Mouse (Mus musculus) heart, adult 2 months (tissue): ENCODE results near the gene Trim63.

Experiments
- CTCF ChIP-seq: fragments of 200-600 bp; IDR thresholded peaks from 2 replicates; pipeline ENCODE4 v1.8.1; 2022; ENCODE audit warnings: antibody characterized with exemption, mild to moderate bottlenecking, moderate library complexity
- EP300 ChIP-seq: fragments of 200-500 bp; IDR thresholded peaks from 2 replicates; pipeline ENCODE4 v1.6.1; 2011; ENCODE audit warnings: low read depth, low read length, control low read depth; ENCODE audit not compliant: insufficient read depth

DNA sequence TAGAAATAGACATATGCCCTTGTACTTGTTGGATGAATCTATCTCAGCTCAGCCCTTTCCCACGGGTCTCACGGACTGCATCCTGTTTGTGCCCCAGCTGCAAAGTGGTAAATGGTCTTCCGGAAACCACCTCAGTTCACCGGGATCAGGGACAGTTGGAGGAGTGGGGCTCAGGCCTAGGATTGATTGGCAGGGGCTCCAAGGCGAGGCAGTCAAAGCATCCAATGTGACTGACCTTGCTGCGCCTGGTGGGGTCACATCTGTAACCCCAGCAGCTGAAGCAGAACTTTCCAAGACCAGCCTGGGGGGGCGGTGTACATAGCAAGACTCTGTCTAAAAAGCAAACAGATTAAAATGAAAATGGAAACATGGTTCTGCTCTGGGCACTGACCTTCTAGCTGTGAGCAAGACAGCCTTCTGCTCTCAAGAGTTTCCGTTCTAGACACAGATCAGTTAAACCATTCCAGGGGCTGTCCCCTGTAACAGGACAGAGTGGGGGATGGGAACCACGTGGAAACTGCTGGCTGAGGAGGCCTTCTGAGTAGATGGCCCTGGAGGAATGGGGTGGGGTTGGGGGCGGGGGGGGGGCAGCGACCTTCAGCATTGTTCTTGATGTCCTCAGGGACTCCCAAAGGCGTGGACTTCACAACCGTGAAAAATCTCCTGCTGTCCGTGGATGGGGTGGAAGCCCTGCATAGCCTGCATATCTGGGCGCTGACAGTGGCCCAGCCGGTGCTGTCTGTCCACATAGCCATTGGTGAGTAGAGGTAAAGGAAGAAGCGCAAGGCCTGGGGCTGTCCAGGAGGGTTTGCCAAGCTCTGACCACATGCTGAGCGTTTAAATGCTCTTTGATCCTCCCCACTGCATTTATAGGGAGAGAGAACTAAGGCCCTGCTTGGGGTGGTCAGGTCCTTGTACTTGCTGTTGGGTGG, 36.7 kb downstream of the Trim63 start:
- TF ChIP-seq EP300 (no peak), CTCF (no peak)
